Mouse (Mus musculus) kidney, adult 8-10 months (tissue): ENCODE data around the gene Fam196a.

Experiments used
- DNase-seq, 2 experiments: peaks; one replicate each; pipeline ENCODE4 v3.0.0; 2022

Gene Fam196a

DNA sequence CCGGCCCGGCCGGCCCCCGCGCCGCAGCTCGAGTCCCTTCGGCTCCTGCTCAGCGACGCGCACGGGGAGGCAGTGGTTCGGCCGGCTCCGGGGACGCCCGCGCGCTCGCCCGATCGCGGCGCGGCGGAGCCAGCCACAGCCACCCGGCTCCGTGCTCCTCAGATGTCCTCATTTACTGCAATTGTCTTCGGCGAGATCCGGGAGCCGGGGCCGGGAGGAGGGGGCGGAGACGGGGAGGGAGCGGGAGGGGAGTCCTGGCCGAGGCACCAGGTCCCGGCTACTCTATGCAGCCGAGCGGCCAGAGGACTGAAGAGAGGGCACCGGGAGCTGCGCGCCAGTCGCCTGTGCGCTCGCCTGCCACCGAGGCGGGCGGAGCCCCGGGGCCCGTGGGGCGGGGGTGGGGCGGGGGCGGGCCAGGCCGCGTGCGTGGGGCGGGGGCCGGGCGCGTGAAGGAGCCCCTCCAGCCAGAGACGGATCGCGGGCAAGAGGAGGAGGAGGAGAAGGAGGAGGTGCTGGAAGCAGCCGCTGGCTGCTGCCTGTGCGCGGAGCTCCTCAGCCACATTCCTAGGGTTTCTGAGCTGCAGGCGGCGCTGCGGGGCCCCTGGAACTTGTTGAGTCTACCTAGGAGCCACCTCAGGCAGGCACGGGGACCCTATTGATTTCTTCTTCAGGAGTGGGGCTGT is at the start of gene Fam196a:
TSS of gene Fam196a (minus strand) at position 504 of the 683 bp plus-strand sequence.
- no peak for DNase-seq

DNA sequence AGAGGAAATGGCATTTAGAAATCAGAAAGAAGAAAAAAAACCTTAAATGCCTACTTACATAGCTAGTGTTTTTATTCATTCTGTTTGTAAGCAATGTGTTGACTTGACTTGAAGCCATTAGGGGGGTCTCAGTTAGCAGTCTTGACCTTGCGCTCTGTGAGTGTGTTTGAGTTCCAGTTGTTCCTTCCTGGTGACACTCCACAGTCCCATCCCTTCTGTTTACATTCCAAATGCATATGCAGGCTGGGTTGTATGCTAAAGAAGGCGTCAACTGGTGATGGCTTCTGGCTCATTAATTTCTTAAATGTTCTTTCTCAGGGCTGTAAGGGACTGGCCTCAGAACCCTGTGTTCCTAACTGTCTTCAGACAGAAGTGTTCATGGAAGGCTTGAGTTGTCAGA is 23.4 kb upstream of the Fam196a start:
- no peak for DNase-seq

DNA sequence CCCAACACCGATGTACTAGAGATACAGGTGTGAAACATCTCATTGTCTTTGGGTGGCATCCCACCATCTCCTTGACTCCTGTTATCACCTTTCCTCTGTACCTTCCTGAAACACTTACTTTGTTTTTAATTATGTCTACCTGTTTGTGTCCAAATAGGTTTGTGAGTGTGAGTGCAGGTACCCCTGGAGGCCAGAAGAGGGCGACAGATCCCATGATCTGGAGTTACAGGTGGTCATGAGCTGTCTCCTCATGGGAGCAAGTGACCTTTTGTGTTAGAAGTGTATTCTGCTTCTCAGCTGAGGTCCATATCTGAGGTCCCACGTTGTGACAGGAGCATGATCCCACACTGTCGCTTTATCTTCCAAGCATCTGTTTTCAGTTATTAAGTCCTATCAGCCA is 22.6 kb upstream of the Fam196a start:
- peak in 1 of 2 experiments; percentile 27 for DNase-seq

DNA sequence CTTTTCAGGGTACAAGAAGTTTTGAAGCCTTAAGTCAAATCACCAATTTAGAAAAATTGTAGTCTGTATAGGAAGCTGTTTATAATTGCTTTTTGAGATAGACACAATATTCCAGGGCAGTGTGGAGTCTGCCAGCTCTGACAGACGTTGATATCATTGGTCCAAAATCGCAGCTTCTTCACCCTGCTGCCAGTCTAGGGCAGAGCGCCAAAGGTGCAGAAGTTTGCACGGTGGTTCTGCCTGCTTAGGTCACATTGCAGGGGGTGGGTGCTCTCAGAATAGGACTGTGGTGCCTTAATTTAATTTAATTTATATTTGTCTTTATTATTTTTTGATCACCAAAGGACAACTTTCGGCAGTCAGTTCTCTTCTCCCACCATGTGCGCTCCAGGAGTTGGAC is 20.9 kb upstream of the Fam196a start:
- DNase-seq = no peak

DNA sequence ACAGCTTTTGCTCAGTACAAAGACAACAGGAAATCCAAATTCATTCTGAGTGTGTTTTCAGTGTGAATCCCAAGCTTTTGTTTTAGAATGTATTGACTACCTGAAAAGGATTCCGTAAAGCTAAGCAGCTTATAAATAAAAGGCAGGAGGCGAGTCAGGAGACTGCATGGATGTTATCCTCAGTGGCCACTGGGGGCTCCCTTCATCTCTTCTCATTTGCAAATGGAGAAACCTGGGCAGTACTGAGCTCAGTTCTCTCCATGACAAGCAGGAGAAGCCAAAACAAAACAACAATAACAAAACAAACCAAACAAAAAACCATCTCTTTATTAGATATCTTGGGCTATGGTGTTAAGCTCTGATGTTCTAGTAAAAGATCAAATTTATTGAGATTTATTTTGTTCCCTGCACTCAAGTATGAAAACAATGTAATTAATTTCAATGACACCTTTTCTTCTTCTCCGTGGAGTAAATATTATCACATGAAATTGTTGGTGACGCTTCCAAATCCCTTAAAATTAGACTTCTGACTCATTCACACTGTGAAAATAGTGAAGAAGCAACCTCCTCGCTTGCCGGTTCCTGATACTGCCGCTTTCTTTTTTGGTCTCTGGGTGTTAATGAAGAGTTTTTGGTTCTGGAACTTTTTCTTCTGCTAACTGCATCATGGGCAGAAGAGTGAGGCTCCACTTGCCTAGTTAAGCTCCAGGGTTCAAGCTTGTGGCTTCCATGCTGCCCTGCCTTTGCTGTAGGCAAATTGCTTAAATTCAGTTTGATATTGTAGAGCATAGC is 7.9 kb upstream of the Fam196a start:
- DNase-seq = no peak

DNA sequence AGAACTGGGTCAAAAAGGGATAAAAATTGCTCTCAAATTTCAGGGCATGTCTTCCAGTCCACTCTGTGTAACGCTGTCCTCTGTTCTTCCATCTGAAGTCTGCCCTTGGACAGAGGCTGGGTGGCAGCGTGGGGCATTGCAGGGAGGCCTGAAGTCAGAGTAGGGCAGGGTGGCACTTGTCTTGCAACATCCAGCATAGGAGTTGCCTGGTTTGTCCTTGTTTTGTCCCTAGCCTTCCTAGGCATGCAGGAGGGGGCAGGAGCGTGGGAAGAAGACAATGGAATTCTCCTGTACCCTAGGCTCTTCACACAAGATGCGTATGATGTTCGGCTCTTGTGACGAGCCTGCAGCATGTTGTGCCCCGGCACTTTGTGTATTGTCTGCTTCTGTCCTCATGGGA is 5.5 kb upstream of the Fam196a start:
- no peak for DNase-seq

DNA sequence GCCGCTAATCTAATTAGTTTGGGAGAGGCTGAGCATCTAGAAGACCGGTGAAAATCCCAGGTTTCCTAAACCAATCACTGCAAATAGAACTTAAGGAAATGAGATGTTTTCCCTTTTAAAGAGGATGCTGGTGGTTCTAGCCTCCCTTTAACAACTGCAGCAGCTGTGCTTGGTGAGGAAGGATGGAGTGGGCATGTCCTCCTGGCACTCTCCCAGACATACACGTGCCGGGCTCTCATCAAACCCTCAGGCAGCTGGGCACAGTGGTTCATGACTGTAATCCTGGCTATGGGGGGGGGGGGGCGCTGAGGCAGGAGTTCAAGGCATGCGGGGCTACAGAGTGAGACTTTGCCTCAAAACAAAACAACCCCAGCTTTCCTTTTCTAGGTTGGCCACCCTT is 4.8 kb upstream of the Fam196a start:
- no peak for DNase-seq

DNA sequence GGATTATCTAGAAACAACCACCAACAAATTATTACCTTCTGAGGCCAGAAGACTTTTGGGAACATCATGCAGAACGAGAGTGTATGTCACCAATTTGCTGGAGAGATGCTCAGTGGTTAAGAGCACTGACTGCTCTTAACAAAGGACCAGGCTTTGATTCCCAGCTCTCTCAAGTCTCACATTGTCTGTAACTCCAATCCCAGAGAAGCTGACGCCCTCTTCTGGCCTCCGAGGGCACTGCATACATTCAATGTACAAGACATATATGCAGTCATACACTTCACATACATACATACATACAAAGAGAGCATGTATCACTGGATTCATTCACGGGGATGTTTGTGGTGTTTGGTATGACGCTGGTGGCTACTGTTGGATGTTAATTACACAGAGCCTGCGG is 3.7 kb upstream of the Fam196a start:
- DNase-seq = no peak

DNA sequence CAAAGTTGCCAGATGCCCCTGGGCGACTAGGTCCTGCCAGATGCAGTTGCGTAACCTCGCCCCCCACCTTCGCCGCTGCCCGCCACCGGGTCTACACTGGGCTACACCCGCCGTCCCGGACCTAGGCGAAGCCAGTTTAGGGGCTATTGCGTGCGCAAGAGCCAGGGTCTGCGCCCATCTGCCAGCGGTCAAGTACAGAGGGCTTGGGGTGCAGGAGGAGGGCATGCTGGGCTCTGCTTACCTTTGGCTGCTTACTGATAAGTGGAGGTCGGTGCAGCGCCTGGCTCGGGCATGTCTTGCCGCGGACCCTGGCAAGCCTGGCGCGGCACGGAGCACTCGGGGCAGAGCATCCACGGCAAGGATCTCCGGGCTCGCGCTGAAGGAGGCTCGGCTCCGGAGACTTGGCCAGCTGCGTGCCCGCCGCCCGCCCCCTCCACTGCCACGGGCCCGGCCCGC is 731 bp downstream of the Fam196a start:
- no peak for DNase-seq

DNA sequence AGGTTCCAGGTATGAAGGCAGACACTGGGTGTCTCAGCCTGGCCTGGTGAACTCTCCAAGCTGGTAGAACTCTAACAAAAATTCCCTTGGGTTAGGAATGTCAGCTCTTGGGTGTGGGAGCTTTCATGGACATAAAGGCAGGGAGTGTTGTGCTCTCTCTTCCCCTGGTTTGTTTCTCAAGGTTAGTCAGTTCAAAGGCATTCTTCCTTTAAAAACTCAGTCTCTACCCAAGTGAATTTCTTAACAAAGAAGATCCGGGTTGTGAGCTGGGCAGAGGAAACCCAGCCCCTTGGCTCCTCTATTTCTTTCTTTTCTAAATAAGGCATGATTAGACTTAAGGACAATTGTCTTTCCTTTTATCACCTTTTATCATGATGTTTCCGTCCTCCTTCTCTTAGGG is 6.3 kb downstream of the Fam196a start:
- no peak for DNase-seq

DNA sequence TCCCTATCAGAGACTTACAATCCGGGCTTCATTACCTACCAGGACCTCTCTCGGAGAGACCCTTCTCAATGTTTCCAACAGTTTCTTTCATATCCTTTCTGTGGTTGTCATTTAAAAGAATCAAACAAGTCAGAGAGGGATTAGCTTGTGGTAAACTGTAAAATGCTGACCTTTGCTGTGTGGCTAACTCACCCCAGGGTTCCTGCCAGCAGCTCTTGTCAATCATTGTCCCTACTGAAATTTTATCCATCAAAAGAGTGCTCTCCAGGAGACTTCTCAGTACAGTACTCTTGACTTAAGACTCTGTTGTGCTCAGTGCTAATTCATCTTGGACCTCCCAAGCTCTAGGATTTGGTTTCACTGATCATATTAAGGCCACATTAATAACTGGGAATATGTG is 36.2 kb downstream of the Fam196a start:
- peak in 1 of 2 experiments; percentile 17 for DNase-seq

DNA sequence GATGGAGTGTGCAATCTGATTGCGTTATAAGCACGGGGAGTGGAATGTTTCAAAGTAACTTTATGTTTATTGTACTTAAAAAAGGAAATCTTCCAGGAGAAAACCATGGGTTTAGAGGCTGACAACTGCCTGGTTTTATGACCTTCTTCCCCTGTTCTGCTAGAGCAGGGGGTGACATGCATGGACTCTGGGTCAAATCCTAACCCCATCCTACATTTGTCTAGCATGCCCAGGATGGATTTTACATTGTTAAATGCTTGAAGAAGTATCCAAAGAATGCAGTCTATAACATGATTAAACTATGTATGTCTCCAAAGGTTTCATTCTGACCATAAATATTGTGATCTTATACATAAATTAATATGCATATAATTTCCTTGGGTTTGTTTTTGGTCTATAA is 38.8 kb downstream of the Fam196a start:
- DNase-seq = no peak

DNA sequence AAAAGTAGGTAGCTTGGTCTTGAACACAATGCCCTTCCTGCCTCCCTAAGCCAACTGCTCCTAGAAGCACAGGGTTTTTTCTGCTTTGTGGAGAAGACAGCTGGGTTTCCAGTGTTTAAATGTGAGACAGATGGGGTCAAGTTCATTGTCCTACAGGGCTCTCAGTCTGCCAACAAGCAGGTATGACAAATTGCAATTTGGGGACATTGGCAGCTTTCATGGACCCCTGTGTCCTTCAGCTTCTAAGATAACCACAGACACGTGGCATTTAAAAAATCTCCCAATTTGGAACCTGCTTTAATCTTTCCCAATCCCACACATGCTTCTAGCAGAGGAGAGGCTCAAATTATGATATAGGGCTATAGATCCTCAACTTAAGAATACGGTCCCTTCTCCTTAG is 43.6 kb downstream of the Fam196a start:
- no peak for DNase-seq

DNA sequence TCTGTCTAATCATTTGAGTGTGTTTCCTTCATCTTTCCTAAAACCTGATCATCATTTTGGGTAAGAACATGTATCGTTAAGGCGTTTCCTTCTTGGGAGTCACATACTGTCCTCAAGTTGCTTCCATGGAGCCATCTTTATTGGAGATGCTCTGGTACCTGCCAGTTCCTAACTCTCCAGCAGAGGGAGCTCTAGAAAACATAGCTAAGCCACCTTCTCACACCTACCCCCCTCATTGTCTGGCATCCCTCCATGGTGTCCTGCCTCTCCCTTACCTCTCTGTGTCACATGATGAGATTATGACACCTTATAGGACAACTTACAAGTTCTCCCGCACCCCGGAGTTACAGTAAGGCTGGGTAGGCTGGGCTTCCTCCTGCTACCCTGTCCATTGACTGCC is 45.3 kb downstream of the Fam196a start:
- DNase-seq = peak in 1 of 2 experiments; percentile 31

DNA sequence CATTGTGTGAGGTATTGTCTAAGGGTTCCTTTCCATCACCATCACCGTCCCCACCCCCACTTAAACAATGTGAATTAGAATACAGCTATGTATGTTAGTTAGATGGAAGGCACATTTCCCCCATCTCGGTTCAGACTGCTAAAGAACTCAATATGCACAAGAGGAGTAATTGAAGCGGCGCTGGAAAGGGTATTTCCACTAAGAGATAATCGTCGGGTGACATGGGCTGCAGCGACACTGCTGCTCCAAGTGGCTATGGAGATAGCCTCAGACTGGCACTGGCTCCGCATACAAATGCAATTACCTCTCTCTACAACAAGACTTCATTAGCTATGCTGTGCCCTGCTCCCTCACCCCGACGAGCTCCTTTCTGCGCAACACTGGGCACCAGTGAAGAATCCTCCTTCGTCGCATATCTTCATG is 45.8 kb downstream of the Fam196a start:
- DNase-seq = no peak

DNA sequence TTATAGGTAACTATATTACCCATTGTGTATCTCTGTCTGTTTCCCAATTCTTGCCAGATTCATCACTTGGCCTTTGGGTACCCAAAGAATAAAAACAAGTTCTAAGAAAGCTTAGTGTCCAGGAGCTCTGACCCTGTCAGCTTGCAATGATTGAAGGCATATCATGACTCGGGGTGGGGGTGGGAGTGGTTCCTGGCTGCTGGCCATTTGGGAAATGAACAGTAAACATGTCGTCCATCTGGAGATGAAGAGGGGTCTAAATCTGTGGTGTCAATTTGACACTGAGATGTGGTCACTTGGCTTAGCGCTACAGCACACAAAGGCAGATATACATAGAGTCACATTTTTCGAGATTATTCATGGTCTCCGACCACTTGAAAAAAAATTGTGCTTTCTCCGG is 54.7 kb downstream of the Fam196a start:
- DNase-seq = no peak

DNA sequence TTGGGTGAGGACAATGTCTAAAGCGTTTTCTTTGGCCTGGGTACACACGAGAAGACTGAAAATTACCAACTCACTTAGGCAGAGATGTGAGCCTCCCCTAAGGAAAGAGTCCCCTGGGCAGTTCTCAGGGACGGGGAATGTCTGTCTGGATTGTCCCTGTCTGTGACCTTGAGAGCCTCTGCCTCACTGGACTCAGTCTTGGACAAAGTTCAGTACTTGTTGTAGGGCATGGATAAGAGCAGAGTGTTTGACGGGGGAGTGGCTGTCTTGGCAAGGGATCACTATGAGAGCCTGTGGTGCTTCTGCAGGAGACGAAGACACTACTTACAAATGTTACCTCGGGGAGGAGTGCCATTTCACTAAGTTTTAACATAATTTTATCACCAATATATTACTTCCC is 57.8 kb downstream of the Fam196a start:
- DNase-seq = no peak

DNA sequence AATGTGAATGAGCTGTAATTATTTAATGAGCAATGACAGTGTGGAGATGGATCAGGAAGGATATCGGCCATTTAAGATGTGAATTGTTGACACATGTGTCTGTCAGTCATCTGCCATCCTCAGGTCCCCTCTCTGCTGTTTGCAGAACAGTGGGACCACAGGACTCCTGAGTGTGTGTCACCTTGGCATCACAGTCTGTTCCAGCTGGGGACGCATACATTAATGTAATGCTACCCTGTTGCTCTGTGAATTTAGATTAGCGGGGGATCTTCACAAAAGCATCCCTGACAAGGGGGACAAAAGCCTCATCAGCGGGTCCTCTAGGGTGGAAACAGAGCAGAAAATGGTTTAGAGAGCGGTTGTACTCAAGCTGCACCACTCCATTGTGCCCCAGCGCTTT is 59.2 kb downstream of the Fam196a start:
- DNase-seq = no peak

DNA sequence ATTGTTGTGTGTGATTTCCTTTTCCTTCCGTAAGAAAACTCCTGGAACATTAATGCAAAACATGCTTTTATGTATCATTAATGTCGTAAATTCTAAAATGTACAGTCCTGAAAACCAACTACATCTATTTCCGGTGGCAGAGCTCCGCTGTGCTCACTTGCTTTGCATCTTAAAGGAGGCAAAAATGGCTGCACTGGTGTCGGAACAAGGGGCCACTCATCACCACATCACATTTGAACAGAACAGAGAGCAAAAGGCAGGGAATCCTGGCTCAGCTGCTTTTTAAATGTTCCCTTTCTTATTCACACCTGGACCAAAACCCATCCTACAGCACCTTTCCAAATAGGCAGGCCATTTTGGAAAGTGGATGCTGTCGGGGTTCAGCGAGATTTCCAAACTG is 65.2 kb downstream of the Fam196a start:
- DNase-seq = no peak

DNA sequence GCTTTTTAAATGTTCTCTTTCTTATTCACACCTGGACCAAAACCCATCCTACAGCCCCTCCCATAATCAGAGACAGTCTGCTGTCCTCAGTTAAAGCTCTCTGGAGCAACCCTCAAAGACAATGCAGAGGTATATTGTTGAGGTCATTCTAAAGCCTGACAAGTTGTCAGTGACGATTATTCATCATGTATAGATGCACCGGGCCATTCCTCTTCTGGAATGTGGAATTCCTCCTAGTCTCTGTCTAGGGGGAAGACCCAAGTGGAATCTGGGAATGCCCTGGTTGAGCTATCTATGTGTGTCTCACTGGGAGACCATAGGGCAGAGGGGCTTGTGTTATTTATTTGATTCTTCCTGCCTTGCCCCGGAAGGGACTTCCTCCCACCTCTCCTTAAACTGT is 65.7 kb downstream of the Fam196a start:
- DNase-seq = no peak

DNA sequence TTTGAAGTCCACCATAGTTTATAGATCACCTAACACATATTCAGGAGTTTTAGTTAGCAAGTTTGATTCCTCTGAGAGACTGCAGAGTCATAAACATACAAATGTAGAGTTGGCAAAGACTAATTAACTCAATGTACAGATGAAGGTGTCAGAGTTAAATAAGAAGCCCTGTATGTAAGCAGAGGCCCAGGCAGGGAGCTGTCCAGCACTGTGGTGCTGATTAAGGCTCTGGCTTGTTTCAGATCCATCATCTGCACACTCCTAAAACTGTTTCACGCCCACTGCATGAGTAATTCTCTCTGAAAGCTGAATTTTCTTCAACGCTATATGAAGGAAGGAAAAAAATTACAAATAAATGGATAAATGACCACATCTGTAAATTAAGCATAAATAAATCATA is 74.1 kb downstream of the Fam196a start:
- peak in 1 of 2 experiments; percentile 22 for DNase-seq

DNA sequence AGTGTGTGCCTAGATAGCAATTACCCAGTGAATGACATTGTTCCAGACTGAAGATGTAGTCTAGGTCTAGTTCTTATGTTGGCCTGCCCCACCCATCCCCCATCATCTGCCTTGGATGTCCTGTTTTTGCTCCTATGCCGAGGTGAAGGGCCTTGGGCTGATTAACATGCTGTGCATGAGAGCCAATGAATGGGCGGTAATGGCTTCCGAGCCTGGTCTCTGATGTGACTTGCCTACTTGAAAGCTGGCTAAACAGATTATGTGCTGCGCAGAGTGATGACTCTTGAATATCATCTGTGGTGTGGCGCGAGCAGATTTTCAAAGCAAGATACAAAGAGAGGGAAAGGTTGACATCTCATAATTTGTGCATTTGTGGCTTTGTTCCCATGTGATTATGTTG is 76.2 kb downstream of the Fam196a start:
- DNase-seq = no peak

DNA sequence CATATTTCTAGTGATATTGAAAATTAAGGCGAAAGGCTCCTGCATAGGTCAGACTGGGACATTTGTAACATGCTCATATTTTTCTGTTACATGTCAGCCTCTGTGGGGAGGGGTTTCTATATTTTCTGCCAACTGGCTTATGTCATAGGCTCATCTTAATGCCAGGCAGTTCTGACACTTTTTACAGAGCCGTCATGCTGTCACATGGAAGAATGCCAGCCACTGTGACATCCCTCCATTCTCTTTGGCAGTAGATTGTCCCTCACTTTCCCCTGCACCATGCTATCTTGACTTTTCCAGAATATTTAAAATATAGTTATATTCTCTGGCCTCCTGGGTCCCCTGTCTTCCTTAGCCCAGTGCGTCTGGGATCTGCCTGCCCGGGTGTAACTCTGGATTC is 95.5 kb downstream of the Fam196a start:
- DNase-seq = no peak

DNA sequence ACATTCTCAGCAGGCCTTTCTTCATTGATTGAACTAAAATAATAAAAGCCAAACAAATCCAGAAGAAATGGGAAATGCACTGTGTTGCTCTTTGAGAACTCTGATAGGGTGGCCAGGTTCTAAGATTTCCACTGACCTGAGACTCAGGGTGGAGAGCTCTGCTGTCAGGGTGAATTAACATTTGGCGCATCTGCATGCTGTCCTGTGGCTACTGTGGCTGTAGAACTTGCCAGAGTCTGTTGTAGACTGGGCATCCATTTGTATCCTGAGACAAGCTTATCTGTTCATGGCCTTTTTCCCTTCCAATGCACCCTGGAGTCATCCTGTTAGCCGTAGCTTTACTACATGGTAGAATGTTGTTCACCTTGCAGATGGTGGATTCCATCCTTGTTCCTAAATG is 98.2 kb downstream of the Fam196a start:
- no peak for DNase-seq
